Mouse (Mus musculus) neural tube, embryonic 12.5 days (tissue): Measurements from ENCODE around the gene Pramel6. TPM values are rescaled to one million over a fixed set of nuclear protein-coding genes. Genes with fewer than 3 reads are reported as not detected.

Source experiments
- ATAC-seq: fragments of 200-750 bp; cut with Nextera tagmentation; 2 replicates; pipeline ENCODE4 v1.8.0; 2017; ENCODE audit warnings: low read depth, mild to moderate bottlenecking, moderate TSS enrichment, moderate library complexity; ENCODE audit not compliant: low FRiP score
- H3K27ac ChIP-seq: fragments of 300-500 bp; sonication (generic); 2 replicates; pipeline ENCODE4 v1.5.1; 2016
- H3K27me3 ChIP-seq: fragments of 300-500 bp; sonication (generic); replicated peaks from 2 replicates; pipeline ENCODE4 v1.6.1; 2016; ENCODE audit warnings: mild to moderate bottlenecking
- H3K36me3 ChIP-seq: fragments of 300-500 bp; sonication (generic); 2 replicates; pipeline ENCODE4 v1.6.1; 2016; ENCODE audit warnings: mild to moderate bottlenecking
- H3K4me1 ChIP-seq: fragments of 300-500 bp; sonication (generic); 2 replicates; pipeline ENCODE4 v1.6.1; 2016
- H3K4me2 ChIP-seq: fragments of 300-500 bp; sonication (generic); replicated peaks from 2 replicates; pipeline ENCODE4 v1.6.1; 2016; ENCODE audit warnings: mild to moderate bottlenecking
- H3K4me3 ChIP-seq: fragments of 300-500 bp; sonication (generic); 2 replicates; pipeline ENCODE4 v1.5.1; 2016
- H3K9ac ChIP-seq: fragments of 300-500 bp; sonication (generic); 2 replicates; pipeline ENCODE4 v1.6.1; 2016; ENCODE audit warnings: mild to moderate bottlenecking
- H3K9me3 ChIP-seq: fragments of 300-500 bp; sonication (generic); 2 replicates; pipeline ENCODE4 v1.6.1; 2016; ENCODE audit warnings: mild to moderate bottlenecking
- WGBS: fragments of 180-500 bp; shearing (Covaris S2); methylation state at CpG from one replicate; pipeline ENCODE4 v1.1.7; 2016; 5-methylcytosine and 5-hydroxymethylcytosine counted together
- polyA plus RNA-seq: library from polyadenylated mRNA; unstranded; fragments of >200 nt; fragmentation: Nextera tagmentation; extraction: Ambion mirVana; gene quantifications from 2 replicates; pipeline ENCODE4 v1.2.1, GENCODE M21; 2016

Gene Pramel6
- polyA plus RNA-seq, 1 experiment from 2014 or later = not detected

- no peak within 1 kb of the TSS for H3K4me2 ChIP-seq
These were observed 39.1 kb downstream of the Pramel6 start, which contains the start of gene Olfr1128 for GRCm38 (mm10) chr2:87545442-87545841. Olfr1128 (minus strand) TSS chr2:87545542.

More at GRCm38 (mm10) chr2:87545442-87545841, 39.1 kb downstream of the Pramel6 start, which contains the start of gene Olfr1128:
- no peaks in the 10 kb centered on the region for H3K27me3 ChIP-seq
- no peak within 1 kb of the TSS for H3K27ac ChIP-seq
- no peak for ATAC-seq
- H3K4me1 ChIP-seq = no peaks in the 10 kb centered on the region
- H3K4me3 ChIP-seq = no peak within 1 kb of the TSS
- no peaks in the 10 kb centered on the region for H3K36me3 ChIP-seq
- 90% methylated on average over 1 of the region's 1 CpGs for WGBS
- no peak within 1 kb of the TSS for H3K9ac ChIP-seq
- H3K9me3 ChIP-seq = no peaks in the 10 kb centered on the region

Other genes starting within 250 kb of the Pramel6 start
- not detected in 2 replicates for gene Olfr1116, start 239.0 kb upstream of the Pramel6 start, polyA plus RNA-seq
- gene Olfr1118, start 199.0 kb upstream of the Pramel6 start, polyA plus RNA-seq = not detected in 2 replicates
- not detected in 2 replicates for gene Olfr1120, start 151.8 kb upstream of the Pramel6 start, polyA plus RNA-seq
- not detected in 2 replicates for gene Olfr1121, start 136.7 kb upstream of the Pramel6 start, polyA plus RNA-seq
- not detected in 2 replicates for gene Olfr1122, start 120.7 kb upstream of the Pramel6 start, polyA plus RNA-seq
- not detected in 2 replicates for gene Olfr1123, start 89.9 kb upstream of the Pramel6 start, polyA plus RNA-seq
- 0.13 TPM in 2 replicates for gene Olfr1124, start 76.3 kb upstream of the Pramel6 start, polyA plus RNA-seq
- not detected in 2 replicates for gene Olfr1126, start 52.6 kb upstream of the Pramel6 start, polyA plus RNA-seq
- not detected in 2 replicates for gene Pramel7, start 9.5 kb upstream of the Pramel6 start, polyA plus RNA-seq
- not detected in 2 replicates for gene Olfr153, start 25.2 kb downstream of the Pramel6 start, polyA plus RNA-seq
- not detected in 2 replicates for gene Olfr1128, start 39.0 kb downstream of the Pramel6 start, polyA plus RNA-seq
- gene Olfr1129, start 67.3 kb downstream of the Pramel6 start, polyA plus RNA-seq = not detected in 2 replicates
- gene Olfr1130, start 99.6 kb downstream of the Pramel6 start, polyA plus RNA-seq = not detected in 2 replicates
- not detected in 2 replicates for gene Olfr1131, start 120.5 kb downstream of the Pramel6 start, polyA plus RNA-seq
- not detected in 2 replicates for gene Olfr1132, start 131.0 kb downstream of the Pramel6 start, polyA plus RNA-seq
- not detected in 2 replicates for gene Olfr1133, start 140.8 kb downstream of the Pramel6 start, polyA plus RNA-seq
- gene Olfr1134, start 151.9 kb downstream of the Pramel6 start, polyA plus RNA-seq = not detected in 2 replicates
- gene Olfr1135, start 167.1 kb downstream of the Pramel6 start, polyA plus RNA-seq = not detected in 2 replicates
- not detected in 2 replicates for gene Olfr1136, start 187.4 kb downstream of the Pramel6 start, polyA plus RNA-seq
- not detected in 2 replicates for gene Olfr1137, start 206.6 kb downstream of the Pramel6 start, polyA plus RNA-seq
- not detected in 2 replicates for gene Olfr1138, start 233.4 kb downstream of the Pramel6 start, polyA plus RNA-seq
- not detected in 2 replicates for gene Olfr1140, start 237.2 kb downstream of the Pramel6 start, polyA plus RNA-seq
- gene Olfr1141, start 247.4 kb downstream of the Pramel6 start, polyA plus RNA-seq = not detected in 2 replicates